ENCODE assay signal across 17 mouse cellular contexts in the genomic region with DNA sequence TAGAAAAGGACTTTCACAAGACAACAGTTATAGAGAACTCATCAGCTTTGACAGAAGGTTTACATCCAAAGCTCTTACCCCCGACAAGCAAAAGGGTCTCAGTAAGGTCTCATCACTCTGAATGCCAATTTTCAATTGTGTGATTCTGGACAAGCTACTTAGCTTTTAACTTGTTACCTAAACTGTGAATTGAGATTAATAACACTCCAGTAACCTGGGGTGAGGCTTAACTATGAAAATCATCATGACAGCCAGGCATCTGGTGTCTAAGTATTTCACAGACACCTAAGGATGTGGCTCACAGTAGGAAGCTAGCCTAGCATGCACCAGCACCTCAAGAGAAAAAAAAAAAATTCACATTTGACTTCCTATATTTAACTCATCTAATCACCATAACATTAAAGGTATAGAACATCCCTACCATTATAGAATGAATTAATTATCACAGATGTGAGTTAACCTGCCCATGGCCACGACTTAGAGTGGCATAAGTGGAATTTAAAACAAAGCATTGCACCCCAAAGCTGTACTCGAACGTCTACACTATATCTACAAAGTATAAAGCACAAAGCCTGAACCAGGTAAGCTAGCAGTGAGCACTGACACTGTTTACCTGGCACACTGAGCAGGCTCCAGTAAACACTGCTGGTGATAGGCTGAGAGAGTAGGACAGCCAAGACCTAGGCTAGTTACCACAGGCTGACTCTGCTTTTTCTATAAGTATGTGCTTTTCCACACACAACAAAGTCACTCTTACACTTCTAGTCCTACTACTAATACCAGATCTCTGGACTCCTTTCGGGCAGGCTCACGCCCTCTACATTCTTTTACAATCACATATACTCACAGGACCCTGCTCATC. TPM values are rescaled to one million over a fixed set of nuclear protein-coding genes. Genes with fewer than 3 reads are reported as not detected.
A peak's percentile ranks its signal among the peaks of the same experiment; 100 is the strongest.
DNase-seq lines count a peak whose midpoint lies in the region; ATAC-seq and TF ChIP-seq lines count a peak whose summit lies in the region.
"Had no signal": no experiment of that assay in that cellular context is flagged by ENCODE, and none has a peak within 500 bp of the region (broad histone marks: within the 10 kb centered on the region; RNA-seq: fewer than 3 reads in every experiment).

No protein-coding gene starts in this region.

- no peak overlapping the region for H3K4me2 ChIP-seq in hindbrain, embryonic 13.5 days
- H3K4me2 ChIP-seq: kidney, embryonic 15.5 days; limb, embryonic 13.5 days had no signal

- H3K36me3 ChIP-seq in hindbrain, embryonic 13.5 days, result no peaks in the 10 kb centered on the region
- peaks cover 10% of the 10 kb centered on the region; the same call in 1 of the 2 replicates for H3K36me3 ChIP-seq in hindbrain, embryonic 10.5 days
- H3K36me3 ChIP-seq in thymus, adult 2 months (ENCODE audit: control insufficient read depth, insufficient read depth, low read length), result no peaks in the 10 kb centered on the region
- H3K36me3 ChIP-seq: kidney, embryonic 15.5 days; limb, embryonic 13.5 days had no signal

- 0 out of 2 replicates have a peak overlapping the region, but pooled peaks have one; percentile 3 for H3K27ac ChIP-seq in hindbrain, embryonic 13.5 days
- no peak overlapping the region for H3K27ac ChIP-seq in hindbrain, embryonic 10.5 days
- H3K27ac ChIP-seq in thymus, adult 2 months (ENCODE audit: control insufficient read depth, insufficient read depth, low read length), result peak overlapping the region; percentile 85
- H3K27ac ChIP-seq: kidney, embryonic 15.5 days; limb, embryonic 13.5 days had no signal

- TF ChIP-seq CTCF in thymus, adult 2 months (IDR thresholded peaks at IDR 0.05; ENCODE audit: borderline replicate concordance, control insufficient read depth, extremely low read depth, insufficient read depth, low read length, poor library complexity), result no peak

- DNase-seq in hindbrain, embryonic 10.5 days (ENCODE audit: low spot score), result no peak
- no peak for DNase-seq in thymus, adult 2 months
- no peak for DNase-seq in thymus, postnatal 36 days
- DNase-seq in urinary bladder, postnatal 36 days (ENCODE audit: low spot score in 2 of 2), result no peak
- no peak for DNase-seq in left cerebral cortex, postnatal 10 days (ENCODE audit: extremely low spot score in 1 of 2, low spot score in 2 of 2)
- no peak for DNase-seq in cerebellum, postnatal 14 days
- DNase-seq: cerebellum, adult 2 months; heart, postnatal 4 days; right cerebral cortex, adult 18-20 months had no signal

- ATAC-seq in hindbrain, embryonic 13.5 days (ENCODE audit: low FRiP score), result no peak
- ATAC-seq in inflammation-experienced regulatory T-cells, adult 6 months, result peak; percentile 12
- ATAC-seq: forebrain, embryonic 16.5 days had no signal

- intact Hi-C loops in left cerebral cortex, postnatal 10 days (cut with DNase I), result no loop called here

- TF ChIP-seq POLR2A in thymus, adult 2 months (IDR thresholded peaks at IDR 0.05; ENCODE audit: control insufficient read depth, extremely low read depth, insufficient read depth, low read length, poor library complexity), result no peak

- H3K9ac ChIP-seq in hindbrain, embryonic 13.5 days, result no peak overlapping the region
- H3K9ac ChIP-seq: kidney, embryonic 15.5 days; limb, embryonic 13.5 days had no signal

- no peaks in the 10 kb centered on the region for H3K9me3 ChIP-seq in hindbrain, embryonic 13.5 days
- no peaks in the 10 kb centered on the region for H3K9me3 ChIP-seq in hindbrain, embryonic 10.5 days
- H3K9me3 ChIP-seq: kidney, embryonic 15.5 days; limb, embryonic 13.5 days had no signal

- 82% methylated on average over 6 of the region's 6 CpGs for WGBS in hindbrain, embryonic 13.5 days
- 87% methylated on average over 6 of the region's 6 CpGs for WGBS in hindbrain, embryonic 10.5 days
- WGBS in thymus, adult 2 months, result 76% methylated on average over 6 of the region's 6 CpGs

- peaks cover 71% of the 10 kb centered on the region for H3K4me1 ChIP-seq in hindbrain, embryonic 13.5 days (replicated peaks)
- peaks cover 47% of the 10 kb centered on the region for H3K4me1 ChIP-seq in hindbrain, embryonic 10.5 days (replicated peaks)
- H3K4me1 ChIP-seq in thymus, adult 2 months (replicated peaks; ENCODE audit: control insufficient read depth, insufficient read depth, low read length), result peaks cover 23% of the 10 kb centered on the region

- H3K27me3 ChIP-seq in hindbrain, embryonic 13.5 days, result no peaks in the 10 kb centered on the region
- no peaks in the 10 kb centered on the region for H3K27me3 ChIP-seq in hindbrain, embryonic 10.5 days (ENCODE audit: insufficient read depth, poor library complexity, severe bottlenecking)
- no peaks in the 10 kb centered on the region for H3K27me3 ChIP-seq in thymus, adult 2 months (ENCODE audit: control insufficient read depth, insufficient read depth, low read length)
- H3K27me3 ChIP-seq: kidney, embryonic 15.5 days; limb, embryonic 13.5 days had no signal

- no peak overlapping the region for H3K4me3 ChIP-seq in hindbrain, embryonic 13.5 days
- no peak overlapping the region for H3K4me3 ChIP-seq in hindbrain, embryonic 10.5 days
- H3K4me3 ChIP-seq in thymus, adult 2 months (ENCODE audit: control insufficient read depth, insufficient read depth, low read length), result no peak overlapping the region
- H3K4me3 ChIP-seq: kidney, embryonic 15.5 days; limb, embryonic 13.5 days; myocyte had no signal

RNA-seq across cellular contexts. Expression of gene Gm10300, which starts 32.8 kb away (rescaled TPM):
- polyA plus RNA-seq in hindbrain, embryonic 13.5 days (2015; fragmentation: Nextera tagmentation; extraction: Ambion mirVana), result not detected in 2 replicates
- polyA plus RNA-seq in hindbrain, embryonic 10.5 days (2016; fragmentation: Nextera tagmentation; extraction: Ambion mirVana), result 0.14 TPM in 1 of 2 replicates, not detected in the other
- 0.07 and 0.10 TPM in 2 replicates for polyA plus RNA-seq in thymus, adult 2 months (2012; rRNA removed)
- polyA plus RNA-seq in inflammation-experienced regulatory T-cells, adult 6 months (2017; shearing (Covaris generic)), result not detected
- under 1 TPM in 1 of 2 experiments, not detected in 1; 0.15 TPM for total RNA-seq in left cerebral cortex, postnatal 10 days (2021)
- total RNA-seq: layer of hippocampus, postnatal 10 days had no signal
- polyA plus RNA-seq: embryonic facial prominence, embryonic 11.5 days; forebrain, embryonic 16.5 days; limb, embryonic 13.5 days had no signal

RNA-seq across cellular contexts. Expression of gene Epb41, which starts 33.4 kb away (rescaled TPM):
- 94.7 and 95.1 TPM in 2 replicates for polyA plus RNA-seq in hindbrain, embryonic 13.5 days (2015; fragmentation: Nextera tagmentation; extraction: Ambion mirVana)
- 154 and 173 TPM in 2 replicates for polyA plus RNA-seq in hindbrain, embryonic 10.5 days (2016; fragmentation: Nextera tagmentation; extraction: Ambion mirVana)
- polyA plus RNA-seq in thymus, adult 2 months (2012; rRNA removed), result 103 and 119 TPM in 2 replicates
- 10 to 100 TPM; 28.0 to 33.5 (median 31.8) TPM for polyA plus RNA-seq in inflammation-experienced regulatory T-cells, adult 6 months (2017; shearing (Covaris generic))
- total RNA-seq in left cerebral cortex, postnatal 10 days (2021), result 10 to 100 TPM; 28.9 to 31.9 TPM
